Mouse (Mus musculus): Measurements from ENCODE around the gene Fars2.

DNA sequence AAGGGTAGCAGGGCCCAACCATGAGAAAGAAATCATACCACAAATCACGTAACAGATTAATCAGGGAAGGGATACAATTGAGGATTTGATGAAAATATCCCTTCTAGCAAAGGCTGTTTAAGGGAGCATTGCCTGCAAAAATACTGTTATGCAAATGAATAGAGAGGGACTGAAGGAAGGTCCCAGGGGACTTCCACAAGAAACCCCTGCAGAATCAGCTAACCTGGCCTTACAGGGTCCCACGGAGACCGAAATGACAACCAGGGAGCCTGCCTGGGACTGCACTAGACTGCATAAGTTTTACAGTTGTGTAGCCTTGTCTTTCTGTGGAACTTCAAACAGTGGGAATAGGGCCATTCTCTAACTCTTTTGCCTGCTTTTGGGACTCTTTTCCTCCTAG lies 98.8 kb downstream of the Fars2 start:
- TF ChIP-seq POLR2A (IDR thresholded peaks at IDR 0.05; ENCODE audit: low read depth, low read length), result no peak
- no peak for TF ChIP-seq CTCF (IDR thresholded peaks at IDR 0.05; ENCODE audit: extremely low read depth, insufficient read length, insufficient replicate concordance, low read depth, low read length)

All from small intestine, adult 2 months (tissue).